Mouse (Mus musculus): Measurements from ENCODE around the gene Olfr1450.
"Not testable (repeated sequence)": the region's sequence is repeated elsewhere in the genome, so short reads cannot be mapped to it uniquely, and the experiment has no call there.

Olfr1450 gene

DNA sequence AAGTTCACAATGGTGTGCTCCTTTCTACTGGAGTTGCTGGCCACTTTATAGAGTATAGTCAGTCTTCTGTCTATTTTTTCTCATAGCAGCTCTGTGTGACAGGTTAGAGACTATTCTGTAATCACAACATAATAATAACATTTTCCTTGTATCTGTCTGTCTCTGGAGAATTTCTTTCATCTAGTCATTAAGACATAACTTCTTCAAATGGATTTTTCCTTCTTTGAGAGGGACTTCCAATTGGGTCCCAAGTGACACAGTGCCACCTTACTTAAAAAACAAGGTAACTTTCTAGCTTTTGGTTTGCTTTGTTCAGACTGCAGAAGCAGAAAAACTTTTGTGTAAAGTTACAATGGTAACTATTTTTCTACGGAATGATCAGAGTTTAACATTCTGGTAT lies at the start of gene Olfr1450:
Gene Olfr1450 (plus strand): TSS at position 301 of the 400 bp plus-strand sequence.
- no peak for DNase-seq (ENCODE audit: low spot score in 2 of 2)

DNA sequence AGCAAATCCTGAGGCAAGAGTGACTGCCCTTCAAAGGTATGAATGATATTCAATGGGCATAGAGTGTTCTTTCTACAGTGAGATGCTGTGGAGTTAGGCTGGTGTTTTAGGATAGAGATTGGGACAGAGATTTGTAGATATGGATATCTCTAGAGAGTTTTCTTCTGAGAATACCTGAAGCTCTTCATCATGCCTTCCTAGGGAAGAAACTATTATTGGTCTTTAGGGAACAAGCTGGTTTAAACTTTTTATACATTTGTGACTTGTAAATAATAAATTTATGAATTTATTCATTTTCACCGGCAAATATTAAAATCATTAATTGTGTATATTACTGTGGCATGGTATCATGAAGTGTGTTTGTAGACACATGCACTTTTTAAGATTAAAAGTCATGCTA lies 46.4 kb upstream of the Olfr1450 start, which contains the start of gene Olfr1447:
Gene Olfr1447 (minus strand): TSS at position 101 of the 400 bp plus-strand sequence.
- DNase-seq (ENCODE audit: low spot score in 2 of 2) = no peak

DNA sequence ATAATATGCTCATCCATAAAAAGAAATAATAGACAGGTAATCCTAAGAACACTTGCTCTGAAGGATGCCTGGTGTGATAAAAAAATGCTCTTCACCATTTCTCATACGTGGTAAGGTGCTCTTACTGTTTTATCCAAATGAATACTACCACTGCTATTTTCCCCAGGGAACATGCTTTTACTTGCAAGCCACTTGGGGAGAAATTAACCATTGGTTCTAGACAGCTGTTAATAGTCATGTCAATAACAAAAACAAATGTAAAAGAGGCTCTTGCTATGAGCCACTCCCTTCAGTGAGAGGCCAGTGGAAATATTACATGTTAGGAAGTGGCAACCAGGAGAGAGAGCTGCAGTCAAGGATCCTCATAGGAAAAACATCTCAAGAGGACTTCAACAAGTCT lies 25.7 kb upstream of the Olfr1450 start, which contains the start of gene Olfr1448:
Gene Olfr1448 (minus strand): TSS at position 101 of the 400 bp plus-strand sequence.
- no peak for DNase-seq (ENCODE audit: low spot score in 2 of 2)

DNA sequence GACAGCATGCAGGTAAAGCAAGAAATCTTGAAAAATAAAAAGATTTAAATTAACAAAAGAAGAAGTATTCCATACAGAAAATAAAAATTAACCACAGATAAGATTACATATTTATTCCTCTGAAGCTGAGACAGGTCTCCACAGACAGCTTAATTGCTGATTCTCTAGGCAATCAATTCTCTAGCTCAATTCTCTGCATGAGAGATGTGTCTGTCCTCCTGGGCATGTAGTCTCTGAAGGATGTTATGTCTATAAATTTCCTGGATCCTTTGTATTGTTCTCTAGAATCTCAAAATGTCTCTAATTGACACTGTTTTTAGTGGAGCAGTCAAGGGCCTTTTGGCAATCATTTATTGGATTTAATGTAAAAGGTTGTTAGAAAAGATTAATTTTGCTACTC lies 19.5 kb upstream of the Olfr1450 start, which contains the start of gene Olfr1449:
Gene Olfr1449 (plus strand): TSS at position 301 of the 400 bp plus-strand sequence.
- DNase-seq (ENCODE audit: low spot score in 2 of 2) = no peak

DNA sequence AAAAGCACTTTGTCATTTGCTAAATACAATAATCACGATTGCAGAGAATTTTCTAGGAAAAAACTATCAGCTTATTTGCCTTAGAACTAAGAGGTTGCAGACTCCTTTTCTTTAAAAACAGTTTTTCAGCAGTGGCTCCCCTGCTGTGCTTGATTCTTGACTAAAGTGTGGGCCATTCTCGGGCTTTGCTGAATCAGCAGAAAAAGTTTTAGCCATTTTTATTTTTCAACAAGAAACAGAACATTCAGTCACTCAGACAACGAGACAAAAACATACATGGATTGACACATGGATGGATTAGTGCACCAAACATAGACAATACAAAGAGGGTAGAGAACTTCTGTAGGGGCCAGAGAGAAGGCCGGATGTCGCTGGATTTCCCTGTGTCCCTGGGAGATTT lies 20.0 kb downstream of the Olfr1450 start:
- not testable (repeated sequence) for DNase-seq (ENCODE audit: low spot score in 2 of 2)

DNA sequence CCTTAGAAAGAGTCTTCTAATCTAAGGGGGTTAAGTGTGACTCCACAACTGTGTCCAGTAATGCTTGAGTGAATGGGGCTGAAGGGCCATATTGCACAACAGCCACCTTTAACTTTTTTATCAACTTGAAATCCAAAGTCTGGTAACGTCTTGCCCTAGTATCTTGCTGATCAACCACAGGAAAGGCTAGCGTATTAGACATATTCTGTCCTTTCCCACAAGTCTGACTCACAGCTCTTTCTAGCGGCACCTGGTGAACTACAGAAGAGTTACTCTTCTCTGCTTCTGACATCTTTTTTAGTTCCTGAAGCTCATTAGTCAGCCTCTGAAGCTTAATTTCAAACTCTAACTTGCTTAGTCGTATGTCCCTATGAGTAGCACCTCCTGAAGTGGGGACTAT lies 42.3 kb downstream of the Olfr1450 start:
- DNase-seq (ENCODE audit: low spot score in 2 of 2) = not testable (repeated sequence)

DNA sequence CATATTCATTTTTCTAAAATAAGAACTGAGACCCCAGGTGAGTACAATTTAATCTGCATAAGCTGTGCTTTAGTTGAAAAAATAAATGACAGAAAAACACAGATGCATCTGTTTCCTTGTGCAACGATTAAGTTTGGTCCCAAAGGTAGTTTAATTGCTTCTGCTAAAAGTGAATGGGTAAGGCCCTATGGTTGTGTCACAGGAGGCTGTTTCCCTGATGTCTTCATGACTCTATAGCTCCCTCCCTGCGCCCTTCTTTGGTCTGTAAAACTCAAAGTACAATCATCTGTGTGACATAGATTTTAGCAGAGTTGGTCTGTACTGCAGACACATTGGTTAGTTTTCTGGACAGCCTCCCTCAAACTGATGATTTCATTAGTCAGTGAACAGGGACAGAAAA lies 44.7 kb downstream of the Olfr1450 start, which contains the start of gene Olfr1451:
Gene Olfr1451 (plus strand): TSS at position 301 of the 400 bp plus-strand sequence.
- DNase-seq (ENCODE audit: low spot score in 2 of 2) = no peak
